Mouse (Mus musculus) liver, embryonic 13.5 days (tissue): Measurements from ENCODE around the gene Gm10272. TPM values are rescaled to one million over a fixed set of nuclear protein-coding genes. Genes with fewer than 3 reads are reported as not detected.
A peak's percentile ranks its signal among the peaks of the same experiment; 100 is the strongest.

Source experiments
- ATAC-seq: fragments of 200-750 bp; cut with Nextera tagmentation; 2 replicates; pipeline ENCODE4 v1.8.0; 2017; ENCODE audit warnings: low read depth, mild to moderate bottlenecking, moderate number of reproducible peaks, moderate library complexity
- DNase-seq: peaks from one replicate; pipeline ENCODE4 v3.0.0; 2022
- H3K27ac ChIP-seq: fragments of 300-500 bp; sonication (generic); 2 replicates; pipeline ENCODE4 v1.5.1; 2015; ENCODE audit warnings: moderate library complexity, mild to moderate bottlenecking, inconsistent platforms
- H3K27me3 ChIP-seq: fragments of 300-500 bp; sonication (generic); 2 replicates; pipeline ENCODE4 v1.6.1; 2015; ENCODE audit warnings: mild to moderate bottlenecking, inconsistent platforms
- H3K36me3 ChIP-seq: fragments of 300-500 bp; sonication (generic); 2 replicates; pipeline ENCODE4 v1.6.1; 2015; ENCODE audit warnings: mild to moderate bottlenecking, inconsistent platforms
- H3K4me1 ChIP-seq: fragments of 300-500 bp; sonication (generic); replicated peaks from 2 replicates; pipeline ENCODE4 v1.6.1; 2015; ENCODE audit warnings: inconsistent platforms
- H3K4me2 ChIP-seq: fragments of 300-500 bp; sonication (generic); 2 replicates; pipeline ENCODE4 v1.6.1; 2015; ENCODE audit warnings: inconsistent platforms, mild to moderate bottlenecking, moderate library complexity
- H3K4me3 ChIP-seq: fragments of 300-500 bp; sonication (generic); replicated peaks from 2 replicates; pipeline ENCODE4 v1.5.1; 2015; ENCODE audit warnings: mild to moderate bottlenecking, inconsistent platforms
- H3K9ac ChIP-seq: fragments of 300-500 bp; sonication (generic); 2 replicates; pipeline ENCODE4 v1.6.1; 2015; ENCODE audit warnings: mild to moderate bottlenecking, inconsistent platforms
- H3K9me3 ChIP-seq: fragments of 300-500 bp; sonication (generic); replicated peaks from 2 replicates; pipeline ENCODE4 v1.6.1; 2016; ENCODE audit warnings: inconsistent platforms
- WGBS: fragments of 180-500 bp; shearing (Covaris S2); methylation state at CpG from one replicate; pipeline ENCODE4 v1.1.7; 2015; ENCODE audit not compliant: insufficient replicate concordance; 5-methylcytosine and 5-hydroxymethylcytosine counted together
- polyA plus RNA-seq: library from polyadenylated mRNA; unstranded; fragments of >200 nt; fragmentation: Nextera tagmentation; extraction: Ambion mirVana; gene quantifications from 2 replicates; pipeline ENCODE4 v1.2.1, GENCODE M21; 2015

Gene Gm10272
- not detected in 2 replicates for polyA plus RNA-seq

DNA sequence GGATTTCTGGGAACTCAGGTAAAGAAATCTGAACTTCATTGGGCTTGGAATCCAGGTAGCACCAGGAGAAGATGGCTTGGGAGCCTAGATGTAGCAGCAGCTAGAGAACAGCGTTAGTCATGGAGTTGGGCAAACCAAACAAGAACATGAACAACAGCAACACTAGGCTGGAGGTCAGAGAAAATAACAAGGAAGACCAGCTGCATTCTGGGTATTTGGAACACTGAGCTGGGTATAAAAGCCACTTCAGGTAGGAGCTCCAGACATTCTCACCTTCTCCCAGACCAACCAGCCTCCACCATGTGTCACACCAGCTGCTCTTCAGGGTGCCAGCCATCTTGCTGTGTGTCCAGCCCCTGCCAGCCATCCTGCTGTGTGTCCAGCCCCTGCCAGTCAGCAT lies at the start of gene Gm10272:
Gene Gm10272 (plus strand): TSS at position 301 of the 400 bp plus-strand sequence.
- Histone ChIP-seq H3K4me3 (no peak within 1 kb of the TSS), H3K36me3 (no peaks in the 10 kb centered on the region), H3K9ac (no peak within 1 kb of the TSS), H3K27ac (no peak within 1 kb of the TSS), H3K4me2 (no peak within 1 kb of the TSS), H3K27me3 (no peaks in the 10 kb centered on the region), H3K4me1 (no peaks in the 10 kb centered on the region), H3K9me3 (no peaks in the 10 kb centered on the region; the same call in 1 of the 2 replicates)
- 54% methylated on average over 1 of the region's 1 CpGs for WGBS
- DNase-seq, result no peak
- no peak for ATAC-seq

DNA sequence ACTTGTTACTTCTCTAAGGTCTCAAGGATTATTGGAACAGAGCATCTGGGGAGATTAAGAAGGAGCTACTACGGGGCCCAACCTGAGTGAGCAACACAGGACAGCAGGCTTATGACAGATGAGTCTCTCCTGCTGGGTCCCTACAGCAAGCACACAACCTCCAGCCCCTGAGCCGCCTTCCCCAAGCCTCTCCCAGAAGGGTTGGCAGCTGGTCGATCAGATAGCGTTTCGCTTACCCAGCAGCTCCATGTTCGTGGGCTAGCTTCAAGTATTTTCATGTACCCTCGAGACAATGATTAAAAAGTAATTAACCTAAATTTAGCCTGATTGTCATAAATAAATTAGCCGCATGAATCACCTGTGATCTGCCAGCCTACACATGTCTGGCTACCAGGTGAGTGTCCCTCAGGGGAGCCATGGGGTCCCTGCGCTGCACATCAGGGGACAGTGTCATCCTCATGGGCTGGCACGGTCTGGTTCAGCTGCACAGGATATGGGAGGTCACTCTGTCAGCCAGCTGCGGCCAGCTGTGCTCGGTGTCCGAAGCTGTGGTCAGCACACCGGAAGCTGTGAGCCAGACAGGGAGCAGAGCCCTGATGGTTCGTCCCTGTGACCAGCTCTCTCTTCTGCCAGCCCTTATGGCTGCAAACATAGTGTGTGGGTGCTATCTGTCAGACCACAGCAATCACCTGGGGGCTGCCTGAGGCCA lies 48.0 kb upstream of the Gm10272 start:
- Histone ChIP-seq H3K27ac (no peak overlapping the region), H3K4me3 (no peak overlapping the region), H3K4me1 (no peaks in the 10 kb centered on the region), H3K27me3 (peaks cover 4% of the 10 kb centered on the region; the same call in 1 of the 2 replicates), H3K36me3 (no peaks in the 10 kb centered on the region), H3K4me2 (no peak overlapping the region), H3K9ac (no peak overlapping the region), H3K9me3 (no peaks in the 10 kb centered on the region)
- WGBS, result 46% methylated on average over 15 of the region's 15 CpGs
- DNase-seq, result no peak
- no peak for ATAC-seq

DNA sequence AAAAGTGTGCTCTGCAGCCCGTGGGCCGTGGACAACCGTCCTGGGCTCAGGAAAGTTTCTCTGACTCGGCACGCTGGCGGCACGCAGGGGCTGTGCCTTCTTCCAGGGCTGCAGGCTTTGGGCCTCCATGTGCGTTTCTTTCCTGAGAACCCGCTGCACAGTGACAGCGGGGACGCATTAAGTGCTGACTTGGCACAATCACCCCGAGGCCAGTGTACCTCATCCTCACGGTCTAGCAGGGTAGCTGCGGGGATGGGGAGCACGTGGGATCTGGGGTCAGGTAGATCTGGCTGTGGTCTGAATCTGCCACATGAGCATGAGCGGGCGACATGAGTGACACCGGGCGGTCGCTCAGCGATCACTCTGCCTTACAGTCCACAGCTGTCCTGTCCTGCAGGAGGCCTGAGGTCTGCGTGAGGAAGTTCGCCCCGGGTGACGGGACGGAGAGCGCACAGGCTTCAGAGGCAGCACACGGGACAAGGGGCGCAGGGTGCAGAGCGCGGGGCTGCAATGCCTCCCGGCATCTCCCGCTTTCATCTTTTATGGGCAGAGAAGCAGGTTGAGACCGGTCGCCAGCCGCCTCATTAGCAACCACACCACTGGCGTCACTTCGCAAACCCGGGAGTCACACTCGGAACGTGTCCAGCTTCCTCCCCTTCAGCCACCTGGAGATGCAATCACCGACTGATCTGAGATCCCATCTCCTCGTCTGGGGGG lies 42.3 kb upstream of the Gm10272 start:
- no peak overlapping the region for H3K27ac ChIP-seq
- H3K4me2 ChIP-seq, result no peak overlapping the region
- no peaks in the 10 kb centered on the region for H3K36me3 ChIP-seq
- H3K4me1 ChIP-seq, result no peaks in the 10 kb centered on the region
- DNase-seq, result no peak
- no peak for ATAC-seq
- peaks cover 31% of the 10 kb centered on the region for H3K27me3 ChIP-seq
- WGBS, result 39% methylated on average over 43 of the region's 43 CpGs
- no peak overlapping the region for H3K4me3 ChIP-seq
- H3K9ac ChIP-seq, result no peak overlapping the region
- H3K9me3 ChIP-seq, result no peaks in the 10 kb centered on the region

DNA sequence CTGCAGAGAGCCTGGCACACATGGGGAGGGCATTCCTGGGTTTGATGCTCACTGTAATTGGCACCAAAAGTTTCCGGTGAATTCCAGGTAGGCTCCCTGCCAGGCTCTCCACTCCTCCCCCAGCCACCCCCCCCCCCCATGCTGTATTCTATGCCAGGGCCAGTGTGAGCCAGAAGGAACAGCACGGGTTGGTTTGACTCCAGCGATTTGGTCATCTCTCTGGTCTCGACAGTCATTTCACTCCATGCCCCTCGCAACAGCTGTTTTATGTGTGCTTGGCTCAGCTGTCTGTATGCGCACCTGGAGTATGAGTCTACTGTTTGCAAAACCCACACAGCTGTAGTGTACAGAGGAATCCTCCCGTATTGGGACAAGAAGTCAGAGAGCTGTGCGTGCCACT lies 40.1 kb upstream of the Gm10272 start:
- H3K4me3 ChIP-seq, result no peak overlapping the region
- peaks cover 31% of the 10 kb centered on the region for H3K27me3 ChIP-seq
- no peaks in the 10 kb centered on the region for H3K9me3 ChIP-seq
- WGBS, result 75% methylated on average over 8 of the region's 8 CpGs
- H3K27ac ChIP-seq, result no peak overlapping the region
- no peak overlapping the region for H3K4me2 ChIP-seq
- ATAC-seq, result no peak
- no peak overlapping the region for H3K9ac ChIP-seq
- no peak for DNase-seq
- H3K4me1 ChIP-seq, result peaks cover 14% of the 10 kb centered on the region
- no peaks in the 10 kb centered on the region for H3K36me3 ChIP-seq

DNA sequence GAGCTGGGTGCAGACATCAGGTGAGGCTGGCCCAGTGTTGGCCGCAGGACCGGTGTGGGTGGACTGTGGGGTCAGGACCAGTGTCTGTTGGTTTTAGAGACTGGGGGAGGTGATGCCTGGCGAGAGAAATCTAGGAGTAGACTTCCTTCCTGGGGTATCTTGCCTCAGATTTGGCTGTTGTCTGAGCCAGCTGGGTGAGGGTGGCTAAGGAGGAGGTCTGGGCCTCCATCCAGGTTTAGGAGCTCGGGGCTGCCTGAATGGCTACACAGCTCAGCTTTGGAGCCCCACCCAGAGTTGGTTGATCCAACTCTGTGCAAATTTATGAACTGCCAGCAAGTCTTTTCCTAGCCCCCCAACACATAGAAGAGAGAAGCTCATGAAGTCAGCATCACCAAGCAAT lies 39.0 kb upstream of the Gm10272 start:
- Histone ChIP-seq H3K4me2 (no peak overlapping the region), H3K36me3 (no peaks in the 10 kb centered on the region), H3K4me3 (no peak overlapping the region), H3K27me3 (peaks cover 29% of the 10 kb centered on the region), H3K4me1 (peaks cover 25% of the 10 kb centered on the region), H3K27ac (no peak overlapping the region), H3K9me3 (no peaks in the 10 kb centered on the region), H3K9ac (no peak overlapping the region)
- WGBS, result 61% methylated on average over 4 of the region's 4 CpGs
- DNase-seq (no peak), ATAC-seq (no peak)

DNA sequence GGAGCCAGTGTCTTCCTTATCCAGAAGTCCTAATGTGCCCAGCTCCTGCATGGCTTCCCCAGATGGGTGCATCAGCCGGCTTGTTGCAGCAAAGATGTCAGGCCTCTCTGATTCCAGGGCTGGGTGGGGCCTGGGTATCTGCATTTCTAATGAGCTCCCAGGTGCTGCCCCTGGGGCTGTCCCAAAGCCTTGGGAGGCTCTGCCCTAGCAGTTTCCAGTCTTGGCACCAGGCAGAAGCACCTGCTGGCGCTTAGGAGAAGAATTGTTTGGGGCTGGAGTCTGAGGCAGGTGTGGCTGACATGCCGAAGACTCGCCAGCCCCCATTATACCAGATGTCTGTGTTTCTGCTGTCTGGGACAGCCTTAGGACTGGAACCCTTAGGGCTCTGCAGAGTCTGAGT lies 35.7 kb upstream of the Gm10272 start:
- no peak overlapping the region for H3K4me2 ChIP-seq
- WGBS, result 70% methylated on average over 4 of the region's 4 CpGs
- ATAC-seq (no peak), DNase-seq (peak; percentile 7)
- H3K9me3 ChIP-seq, result no peaks in the 10 kb centered on the region
- H3K36me3 ChIP-seq, result no peaks in the 10 kb centered on the region
- H3K4me3 ChIP-seq, result no peak overlapping the region
- H3K27me3 ChIP-seq, result peaks cover 21% of the 10 kb centered on the region
- peaks cover 26% of the 10 kb centered on the region for H3K4me1 ChIP-seq
- H3K27ac ChIP-seq, result no peak overlapping the region
- no peak overlapping the region for H3K9ac ChIP-seq

DNA sequence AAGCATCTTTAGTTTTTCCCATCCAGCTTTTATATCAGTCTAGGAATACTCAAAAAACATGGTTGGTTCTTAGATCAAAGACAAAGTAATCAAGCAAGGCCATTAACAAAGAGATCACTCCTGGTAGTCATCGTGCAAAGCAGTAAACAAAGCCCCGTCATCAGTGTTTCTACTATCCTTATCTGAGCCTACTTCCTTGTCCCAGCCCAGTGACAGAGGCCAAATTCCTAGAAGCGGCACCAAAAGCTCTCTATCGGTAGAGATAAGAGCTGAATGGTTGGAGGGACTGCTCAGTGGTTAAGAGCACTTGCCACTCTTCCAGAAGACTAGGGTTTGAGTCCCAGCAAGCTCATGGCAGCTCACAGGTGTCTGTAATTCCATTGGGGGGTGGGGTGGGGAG lies 34.9 kb upstream of the Gm10272 start:
- H3K9me3 ChIP-seq, result no peaks in the 10 kb centered on the region
- no peaks in the 10 kb centered on the region for H3K36me3 ChIP-seq
- peaks cover 29% of the 10 kb centered on the region for H3K27me3 ChIP-seq
- H3K4me3 ChIP-seq, result no peak overlapping the region
- ATAC-seq (peak; percentile 90), DNase-seq (peak; percentile 62)
- peak overlapping the region; percentile 59 for H3K27ac ChIP-seq
- H3K4me2 ChIP-seq, result peak overlapping the region; percentile 19; the same call in 1 of the 2 replicates
- peaks cover 26% of the 10 kb centered on the region for H3K4me1 ChIP-seq
- 6% methylated on average over 4 of the region's 4 CpGs for WGBS
- no peak overlapping the region for H3K9ac ChIP-seq

DNA sequence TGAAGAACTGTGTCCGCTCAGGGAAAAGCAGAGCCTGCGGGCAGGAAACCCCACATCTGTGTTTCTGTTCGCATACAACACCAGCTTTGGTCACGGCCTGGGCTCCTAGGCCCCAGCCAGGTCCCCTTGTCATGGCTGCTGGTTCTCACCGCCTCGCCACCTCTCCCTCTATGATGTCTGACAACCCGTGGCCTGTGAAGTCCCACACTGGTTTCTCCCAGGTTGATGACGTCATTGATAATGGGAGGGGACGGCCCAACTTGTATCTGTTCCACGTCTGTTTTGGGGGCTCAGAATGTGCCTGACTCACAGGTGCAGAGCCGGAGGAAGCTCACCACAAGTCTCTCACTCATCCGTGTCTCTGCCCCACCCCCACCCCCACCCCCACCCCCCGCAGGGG lies 32.7 kb upstream of the Gm10272 start:
- H3K4me2 ChIP-seq, result no peak overlapping the region
- peaks cover 31% of the 10 kb centered on the region for H3K4me1 ChIP-seq
- ATAC-seq, result no peak
- no peak overlapping the region for H3K9ac ChIP-seq
- no peak overlapping the region for H3K4me3 ChIP-seq
- peaks cover 44% of the 10 kb centered on the region for H3K27me3 ChIP-seq
- H3K36me3 ChIP-seq, result no peaks in the 10 kb centered on the region
- 55% methylated on average over 13 of the region's 13 CpGs for WGBS
- no peak overlapping the region for H3K27ac ChIP-seq
- no peaks in the 10 kb centered on the region for H3K9me3 ChIP-seq
- DNase-seq, result no peak

DNA sequence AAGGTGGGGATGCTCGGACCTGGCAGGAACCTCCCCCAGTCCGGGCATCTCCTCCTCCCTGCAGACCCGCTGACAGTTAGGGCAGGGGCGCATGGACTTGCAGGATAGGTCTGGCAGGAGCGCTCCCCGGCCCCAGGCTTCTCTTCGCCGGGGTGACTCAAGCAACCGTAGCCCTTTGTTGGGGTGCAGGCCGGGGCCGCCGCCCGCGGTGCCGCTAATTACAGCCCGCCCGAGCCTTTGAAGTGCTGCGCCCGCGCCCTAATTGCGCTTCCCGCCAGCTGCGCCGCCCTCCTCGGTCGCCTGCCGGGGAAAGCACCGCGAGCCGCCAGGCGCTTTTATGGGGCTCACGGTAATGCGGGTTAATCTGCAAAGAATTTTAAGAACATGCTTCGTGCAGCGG lies 28.9 kb upstream of the Gm10272 start:
- no peaks in the 10 kb centered on the region for H3K36me3 ChIP-seq
- no peak overlapping the region for H3K9ac ChIP-seq
- H3K27ac ChIP-seq, result no peak overlapping the region
- DNase-seq, result no peak
- no peak overlapping the region for H3K4me3 ChIP-seq
- no peaks in the 10 kb centered on the region for H3K9me3 ChIP-seq
- WGBS, result 2% methylated on average over 35 of the region's 35 CpGs
- 0 out of 2 replicates have a peak overlapping the region, but pooled peaks have one; percentile 12 for H3K4me2 ChIP-seq
- H3K27me3 ChIP-seq, result peaks cover 77% of the 10 kb centered on the region
- ATAC-seq, result no peak
- peaks cover 5% of the 10 kb centered on the region; the same call in 1 of the 2 replicates for H3K4me1 ChIP-seq

DNA sequence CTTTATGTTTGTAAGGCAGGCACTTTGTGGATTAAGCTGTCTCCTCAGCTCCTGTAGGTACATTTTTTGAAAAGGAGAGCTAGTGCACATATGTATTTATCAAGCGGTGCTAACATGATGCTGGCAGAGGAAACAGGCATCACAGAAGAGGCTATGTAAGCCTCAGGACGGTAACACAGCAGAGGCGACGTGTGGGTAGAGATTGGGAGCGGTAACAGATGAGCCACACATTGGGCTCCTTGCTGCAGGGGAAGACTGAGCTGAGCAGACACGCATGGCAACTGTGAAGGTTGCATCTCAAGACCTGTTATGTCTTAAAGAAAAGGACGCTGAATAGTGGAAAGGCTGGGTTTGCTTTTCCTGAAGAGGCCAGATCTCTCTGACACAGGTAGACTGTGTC lies 23.4 kb upstream of the Gm10272 start:
- H3K4me3 ChIP-seq, result no peak overlapping the region
- H3K27ac ChIP-seq, result no peak overlapping the region
- 59% methylated on average over 7 of the region's 7 CpGs for WGBS
- no peaks in the 10 kb centered on the region for H3K4me1 ChIP-seq
- no peak overlapping the region for H3K4me2 ChIP-seq
- DNase-seq (no peak), ATAC-seq (no peak)
- no peak overlapping the region for H3K9ac ChIP-seq
- peaks cover 95% of the 10 kb centered on the region for H3K27me3 ChIP-seq
- H3K36me3 ChIP-seq, result no peaks in the 10 kb centered on the region
- no peaks in the 10 kb centered on the region for H3K9me3 ChIP-seq

DNA sequence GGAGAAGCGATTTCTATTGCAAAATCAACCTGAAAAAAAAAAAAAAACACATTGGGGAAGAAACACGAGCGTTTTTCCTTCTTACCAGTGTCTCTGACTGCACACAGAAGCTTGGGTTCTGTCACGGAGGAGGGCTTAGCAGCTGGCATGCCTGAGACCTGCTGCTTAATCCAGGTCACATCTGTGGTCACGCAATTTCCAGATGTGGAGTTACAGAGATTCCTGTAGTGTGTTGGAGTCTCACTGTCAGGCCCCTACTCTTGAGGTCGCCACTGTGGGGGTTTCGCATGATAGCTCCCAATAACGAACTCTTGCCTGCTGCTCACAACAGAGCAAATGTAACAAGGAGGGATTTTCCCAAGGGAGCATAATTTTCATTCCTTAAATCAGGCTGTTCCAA lies 22.2 kb upstream of the Gm10272 start:
- DNase-seq, result no peak
- H3K4me2 ChIP-seq, result no peak overlapping the region
- 35% methylated on average over 8 of the region's 8 CpGs for WGBS
- H3K9ac ChIP-seq, result no peak overlapping the region
- no peaks in the 10 kb centered on the region for H3K4me1 ChIP-seq
- H3K27me3 ChIP-seq, result peaks cover 95% of the 10 kb centered on the region
- no peak overlapping the region for H3K4me3 ChIP-seq
- H3K9me3 ChIP-seq, result no peaks in the 10 kb centered on the region
- no peak overlapping the region for H3K27ac ChIP-seq
- no peaks in the 10 kb centered on the region for H3K36me3 ChIP-seq
- ATAC-seq, result no peak
